Mouse (Mus musculus): ENCODE measurements at regions not wholly inside any gene's neighbourhood (a gene's known extent, or its start where the extent isn't known, plus 50 kb on each side); places are given as distances from the start of the nearest gene placed in this dataset.

DNA sequence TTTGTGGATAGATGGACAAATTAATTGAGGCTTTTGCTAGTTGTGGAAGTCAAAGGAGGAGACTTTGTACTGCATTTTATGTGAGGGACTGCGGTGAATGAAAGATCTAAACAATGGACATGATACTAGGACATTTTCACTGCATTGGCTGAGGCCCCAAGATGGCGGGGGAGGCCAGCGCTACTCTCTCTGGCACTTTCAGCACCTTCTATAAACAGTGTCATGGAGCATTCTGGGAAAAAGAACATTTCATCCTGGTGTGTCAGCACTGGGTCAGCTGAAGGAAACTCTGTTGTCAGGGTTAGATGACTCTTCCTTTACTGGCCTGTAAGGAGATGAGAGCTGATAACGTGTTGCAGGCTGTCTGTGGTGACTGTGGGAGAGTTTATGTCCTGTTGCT is 449.4 kb downstream of the Etnk1 start:
- intact Hi-C loops (cut with DNase I) = no loop called here
- no peak for DNase-seq
- H3K27ac ChIP-seq = no peak overlapping the region
- WGBS = 85% methylated on average over 4 of the region's 4 CpGs
- no peaks in the 10 kb centered on the region for H3K36me3 ChIP-seq (ENCODE audit: control insufficient read depth, insufficient read depth, low read length)
- H3K9ac ChIP-seq (ENCODE audit: low read depth, low read length) = no peak overlapping the region
- no peak overlapping the region for H3K4me3 ChIP-seq
- H3K79me2 ChIP-seq (replicated peaks; ENCODE audit: control insufficient read depth, insufficient read depth, low read length) = no peaks in the 10 kb centered on the region
- no peaks in the 10 kb centered on the region for H3K4me1 ChIP-seq (ENCODE audit: control insufficient read depth, insufficient read depth, low read length)
- no peaks in the 10 kb centered on the region for H3K27me3 ChIP-seq (ENCODE audit: control insufficient read depth, insufficient read depth, low read length)
- TF ChIP-seq CTCF (IDR thresholded peaks at IDR 0.05) (no peak), POLR2A (IDR thresholded peaks at IDR 0.05; ENCODE audit: insufficient read depth, low read depth, low read length) (no peak), EP300 (IDR thresholded peaks at IDR 0.05; ENCODE audit: insufficient read depth, low read depth, low read length) (no peak)

- H3K27ac ChIP-seq = no peak overlapping the region
- no peak overlapping the region for H3K9ac ChIP-seq (ENCODE audit: low read depth, low read length)
- WGBS = 46% methylated on average over 10 of the region's 10 CpGs
- intact Hi-C loops (cut with DNase I) = no loop called here
- H3K4me1 ChIP-seq (ENCODE audit: control insufficient read depth, insufficient read depth, low read length) = no peaks in the 10 kb centered on the region
- TF ChIP-seq EP300 (IDR thresholded peaks at IDR 0.05; ENCODE audit: insufficient read depth, low read depth, low read length) (no peak), POLR2A (IDR thresholded peaks at IDR 0.05; ENCODE audit: insufficient read depth, low read depth, low read length) (no peak), CTCF (IDR thresholded peaks at IDR 0.05) (no peak)
- no peaks in the 10 kb centered on the region for H3K36me3 ChIP-seq (ENCODE audit: control insufficient read depth, insufficient read depth, low read length)
- H3K79me2 ChIP-seq (replicated peaks; ENCODE audit: control insufficient read depth, insufficient read depth, low read length) = no peaks in the 10 kb centered on the region
- H3K4me3 ChIP-seq = no peak overlapping the region
- no peaks in the 10 kb centered on the region for H3K27me3 ChIP-seq (ENCODE audit: control insufficient read depth, insufficient read depth, low read length)
- DNase-seq = no peak
Measured at GRCm38 (mm10) chr6:143618558-143618957, 451.5 kb downstream of the Etnk1 start.

- no peak for TF ChIP-seq EP300 (IDR thresholded peaks at IDR 0.05; ENCODE audit: insufficient read depth, low read depth, low read length)
- no peak for TF ChIP-seq POLR2A (IDR thresholded peaks at IDR 0.05; ENCODE audit: insufficient read depth, low read depth, low read length)
- no peak for TF ChIP-seq CTCF (IDR thresholded peaks at IDR 0.05)
- Histone ChIP-seq H3K79me2 (replicated peaks; ENCODE audit: control insufficient read depth, insufficient read depth, low read length) (no peaks in the 10 kb centered on the region), H3K4me3 (no peak overlapping the region), H3K27me3 (ENCODE audit: control insufficient read depth, insufficient read depth, low read length) (no peaks in the 10 kb centered on the region), H3K27ac (no peak overlapping the region), H3K4me1 (ENCODE audit: control insufficient read depth, insufficient read depth, low read length) (no peaks in the 10 kb centered on the region), H3K9ac (ENCODE audit: low read depth, low read length) (no peak overlapping the region), H3K36me3 (ENCODE audit: control insufficient read depth, insufficient read depth, low read length) (no peaks in the 10 kb centered on the region)
- intact Hi-C loops (cut with DNase I) = no loop called here
- WGBS = 63% methylated on average over 2 of the region's 2 CpGs
- DNase-seq = no peak
Measured at GRCm38 (mm10) chr6:143620583-143620982, 453.6 kb downstream of the Etnk1 start.

DNA sequence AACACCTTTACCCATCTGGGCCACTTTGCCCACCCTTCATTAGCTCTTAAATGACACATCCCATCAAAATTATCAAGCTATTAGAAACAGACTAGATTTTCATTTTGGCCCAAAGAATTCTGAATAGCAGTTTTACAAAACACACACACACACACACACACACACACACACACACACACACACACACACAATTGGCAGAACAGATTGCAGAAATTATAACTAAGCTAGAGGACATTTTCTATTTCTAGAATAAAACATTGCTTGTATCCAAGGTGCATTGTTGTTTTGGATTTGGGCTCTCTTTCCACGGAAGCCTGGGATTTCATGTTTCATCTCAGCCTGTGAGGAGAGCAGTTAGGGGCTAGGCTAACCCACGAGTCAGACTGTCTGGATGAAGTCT is 455.1 kb downstream of the Etnk1 start:
- TF ChIP-seq CTCF (IDR thresholded peaks at IDR 0.05) (no peak), POLR2A (IDR thresholded peaks at IDR 0.05; ENCODE audit: insufficient read depth, low read depth, low read length) (no peak), EP300 (IDR thresholded peaks at IDR 0.05; ENCODE audit: insufficient read depth, low read depth, low read length) (no peak)
- Histone ChIP-seq H3K36me3 (ENCODE audit: control insufficient read depth, insufficient read depth, low read length) (no peaks in the 10 kb centered on the region), H3K4me1 (ENCODE audit: control insufficient read depth, insufficient read depth, low read length) (no peaks in the 10 kb centered on the region), H3K79me2 (replicated peaks; ENCODE audit: control insufficient read depth, insufficient read depth, low read length) (no peaks in the 10 kb centered on the region), H3K9ac (ENCODE audit: low read depth, low read length) (no peak overlapping the region), H3K27ac (no peak overlapping the region), H3K4me3 (no peak overlapping the region), H3K27me3 (ENCODE audit: control insufficient read depth, insufficient read depth, low read length) (no peaks in the 10 kb centered on the region)
- intact Hi-C loops (cut with DNase I) = no loop called here
- no peak for DNase-seq
- 61% methylated on average over 2 of the region's 2 CpGs for WGBS

- Histone ChIP-seq H3K79me2 (replicated peaks; ENCODE audit: control insufficient read depth, insufficient read depth, low read length) (no peaks in the 10 kb centered on the region), H3K4me3 (no peak overlapping the region), H3K27ac (no peak overlapping the region), H3K36me3 (ENCODE audit: control insufficient read depth, insufficient read depth, low read length) (no peaks in the 10 kb centered on the region), H3K9ac (ENCODE audit: low read depth, low read length) (no peak overlapping the region), H3K4me1 (ENCODE audit: control insufficient read depth, insufficient read depth, low read length) (no peaks in the 10 kb centered on the region), H3K27me3 (ENCODE audit: control insufficient read depth, insufficient read depth, low read length) (no peaks in the 10 kb centered on the region)
- intact Hi-C loops (cut with DNase I) = no loop called here
- WGBS = 83% methylated on average over 3 of the region's 3 CpGs
- no peak for DNase-seq
- TF ChIP-seq CTCF (IDR thresholded peaks at IDR 0.05) (no peak), POLR2A (IDR thresholded peaks at IDR 0.05; ENCODE audit: insufficient read depth, low read depth, low read length) (no peak), EP300 (IDR thresholded peaks at IDR 0.05; ENCODE audit: insufficient read depth, low read depth, low read length) (no peak)
Measured at GRCm38 (mm10) chr6:143624901-143625300, 457.9 kb downstream of the Etnk1 start.

DNA sequence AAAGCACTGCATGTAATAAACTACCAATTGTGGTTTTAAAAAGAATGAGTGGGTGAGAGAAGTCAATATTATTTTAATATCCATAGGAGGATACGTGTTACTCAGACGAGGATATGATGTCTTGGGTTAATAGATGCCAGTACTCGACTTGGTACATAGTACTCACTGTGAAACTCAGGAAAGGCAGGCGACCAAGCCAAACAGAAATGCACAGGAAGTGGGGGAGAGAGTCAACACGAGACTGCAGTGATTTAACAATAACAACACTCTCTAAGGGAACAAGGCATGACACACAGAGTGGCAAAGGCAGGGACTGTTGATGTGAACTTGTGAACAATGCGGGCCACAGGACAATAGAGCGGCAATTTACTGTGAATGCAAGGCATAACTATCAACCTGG is 464.6 kb downstream of the Etnk1 start:
- no peak for DNase-seq
- Histone ChIP-seq H3K4me3 (no peak overlapping the region), H3K9ac (ENCODE audit: low read depth, low read length) (no peak overlapping the region), H3K27ac (no peak overlapping the region), H3K4me1 (ENCODE audit: control insufficient read depth, insufficient read depth, low read length) (no peaks in the 10 kb centered on the region), H3K79me2 (replicated peaks; ENCODE audit: control insufficient read depth, insufficient read depth, low read length) (no peaks in the 10 kb centered on the region), H3K36me3 (ENCODE audit: control insufficient read depth, insufficient read depth, low read length) (no peaks in the 10 kb centered on the region), H3K27me3 (ENCODE audit: control insufficient read depth, insufficient read depth, low read length) (no peaks in the 10 kb centered on the region)
- intact Hi-C loops (cut with DNase I) = no loop called here
- 42% methylated on average over 7 of the region's 7 CpGs for WGBS
- TF ChIP-seq EP300 (IDR thresholded peaks at IDR 0.05; ENCODE audit: insufficient read depth, low read depth, low read length) (no peak), CTCF (IDR thresholded peaks at IDR 0.05) (no peak), POLR2A (IDR thresholded peaks at IDR 0.05; ENCODE audit: insufficient read depth, low read depth, low read length) (no peak)
